Mouse (Mus musculus): ENCODE measurements at regions not wholly inside any gene's neighbourhood (a gene's known extent, or its start where the extent isn't known, plus 50 kb on each side); places are given as distances from the start of the nearest gene placed in this dataset.

GRCm38 (mm10) chr1:14000605-14001395 lies 2092.3 kb downstream of the 4930444P10Rik start:
- no peak overlapping the region for H3K4me2 ChIP-seq
- ATAC-seq (ENCODE audit: low FRiP score): no peak

DNA sequence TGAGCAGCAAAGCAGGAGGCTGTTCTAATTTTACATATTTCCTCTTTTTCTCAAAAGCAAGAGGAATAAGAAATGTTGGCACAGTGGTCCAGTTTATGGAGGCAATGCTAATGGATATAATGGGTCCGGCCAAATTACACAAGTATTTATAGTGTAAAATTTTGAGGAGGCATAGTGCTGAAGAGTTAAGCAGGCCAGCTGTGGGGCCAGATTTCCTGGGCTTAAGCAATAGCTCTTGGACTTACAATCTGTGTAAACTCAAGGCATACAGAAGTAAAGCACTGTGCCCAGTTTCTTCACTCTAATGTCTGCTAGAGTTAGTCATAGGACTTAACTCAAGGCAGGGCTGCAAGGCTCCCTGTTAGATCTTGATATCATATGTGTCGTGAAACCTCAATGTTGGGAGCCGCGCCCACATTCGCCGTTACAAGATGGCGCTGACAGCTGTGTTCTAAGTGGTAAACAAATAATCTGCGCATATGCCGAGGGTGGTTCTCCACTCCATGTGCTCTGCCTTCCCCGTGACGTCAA lies 2094.9 kb downstream of the 4930444P10Rik start:
- no peak overlapping the region for H3K27ac ChIP-seq
- H3K27me3 ChIP-seq: no peaks in the 10 kb centered on the region
- H3K36me3 ChIP-seq (replicated peaks): no peaks in the 10 kb centered on the region
- H3K9me3 ChIP-seq: no peaks in the 10 kb centered on the region
- no peak overlapping the region for H3K9ac ChIP-seq
- no peak overlapping the region for H3K4me3 ChIP-seq (replicated peaks)
- H3K4me1 ChIP-seq: no peaks in the 10 kb centered on the region
- WGBS: 98% methylated on average over 9 of the region's 11 CpGs
- ATAC-seq (ENCODE audit: low FRiP score): no peak
- H3K4me2 ChIP-seq: no peak overlapping the region

More at GRCm38 (mm10) chr1:14000605-14001395, 2092.3 kb downstream of the 4930444P10Rik start:
- H3K9ac ChIP-seq: no peak overlapping the region
- no peaks in the 10 kb centered on the region for H3K4me1 ChIP-seq
- H3K9me3 ChIP-seq: no peaks in the 10 kb centered on the region
- no peak overlapping the region for H3K27ac ChIP-seq
- no peak overlapping the region for H3K4me3 ChIP-seq (replicated peaks)
- no peaks in the 10 kb centered on the region for H3K36me3 ChIP-seq (replicated peaks)
- no peaks in the 10 kb centered on the region for H3K27me3 ChIP-seq
- WGBS: 74% methylated on average over 3 of the region's 3 CpGs

DNA sequence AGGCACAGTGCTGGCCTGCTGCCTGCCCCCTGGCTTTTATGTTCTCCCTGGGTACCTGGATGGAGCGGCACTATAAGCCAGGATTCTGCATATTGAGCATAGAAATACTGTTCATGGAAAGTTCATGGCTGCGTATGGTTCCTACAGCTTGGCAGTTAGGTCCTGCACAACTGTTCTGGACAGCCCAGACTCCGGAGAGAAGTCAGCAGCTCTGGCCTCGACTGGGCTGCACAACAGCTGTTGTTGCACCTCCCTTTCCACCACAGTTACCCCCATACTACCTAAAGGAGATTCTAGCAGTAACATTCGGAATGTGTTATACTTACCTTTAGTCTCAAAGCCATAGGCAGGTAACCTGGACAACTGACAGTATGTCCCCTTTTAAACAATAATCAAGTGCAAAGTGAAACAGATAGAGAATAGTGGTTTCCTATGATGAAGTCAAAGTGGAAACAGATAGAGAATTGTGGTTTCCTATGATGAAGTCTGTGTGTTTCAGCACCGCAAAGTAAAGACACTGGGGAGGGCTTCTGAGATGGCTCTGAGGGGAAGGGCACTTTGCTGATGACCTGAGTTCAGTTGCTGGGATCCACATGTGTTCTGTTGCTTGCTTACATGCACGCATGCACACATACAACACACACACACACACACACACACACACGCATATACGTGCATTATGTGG lies 2099.2 kb downstream of the 4930444P10Rik start:
- no peak overlapping the region for H3K27ac ChIP-seq
- peaks cover 5% of the 10 kb centered on the region; the same call in 1 of the 2 replicates for H3K4me1 ChIP-seq
- H3K36me3 ChIP-seq (replicated peaks): no peaks in the 10 kb centered on the region
- no peak overlapping the region for H3K9ac ChIP-seq
- H3K4me3 ChIP-seq (replicated peaks): no peak overlapping the region
- WGBS: 91% methylated on average over 9 of the region's 9 CpGs
- H3K4me2 ChIP-seq: no peak overlapping the region
- no peaks in the 10 kb centered on the region for H3K27me3 ChIP-seq
- no peak for ATAC-seq (ENCODE audit: low FRiP score)
- H3K9me3 ChIP-seq: no peaks in the 10 kb centered on the region

DNA sequence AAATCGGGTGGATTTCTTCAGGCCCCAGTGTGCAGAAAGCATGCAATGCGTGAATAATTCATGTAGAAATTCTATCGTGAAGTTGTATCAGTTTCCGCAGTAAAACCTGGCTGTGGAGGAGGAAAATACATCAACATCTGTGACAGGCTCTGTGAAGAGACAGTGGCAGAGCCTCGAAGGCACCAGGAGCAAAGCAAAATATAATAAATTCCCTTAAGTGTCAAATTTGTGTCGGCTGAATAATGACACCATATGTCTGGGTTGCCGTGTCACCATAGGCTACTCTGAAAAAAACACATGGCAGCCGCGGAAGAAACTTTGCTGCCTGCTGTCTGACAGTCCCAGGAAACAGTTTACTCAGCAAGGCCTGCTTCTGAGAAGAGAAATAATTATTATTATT lies 2100.1 kb downstream of the 4930444P10Rik start:
- Histone ChIP-seq H3K4me3 (replicated peaks) (no peak overlapping the region), H3K4me2 (no peak overlapping the region), H3K9me3 (no peaks in the 10 kb centered on the region), H3K4me1 (peaks cover 5% of the 10 kb centered on the region; the same call in 1 of the 2 replicates), H3K27me3 (no peaks in the 10 kb centered on the region), H3K9ac (no peak overlapping the region), H3K36me3 (replicated peaks) (no peaks in the 10 kb centered on the region), H3K27ac (no peak overlapping the region)
- ATAC-seq (ENCODE audit: low FRiP score): 0 out of 2 replicates have a peak, but pooled peaks have one; percentile 20
- WGBS: 64% methylated on average over 9 of the region's 9 CpGs

DNA sequence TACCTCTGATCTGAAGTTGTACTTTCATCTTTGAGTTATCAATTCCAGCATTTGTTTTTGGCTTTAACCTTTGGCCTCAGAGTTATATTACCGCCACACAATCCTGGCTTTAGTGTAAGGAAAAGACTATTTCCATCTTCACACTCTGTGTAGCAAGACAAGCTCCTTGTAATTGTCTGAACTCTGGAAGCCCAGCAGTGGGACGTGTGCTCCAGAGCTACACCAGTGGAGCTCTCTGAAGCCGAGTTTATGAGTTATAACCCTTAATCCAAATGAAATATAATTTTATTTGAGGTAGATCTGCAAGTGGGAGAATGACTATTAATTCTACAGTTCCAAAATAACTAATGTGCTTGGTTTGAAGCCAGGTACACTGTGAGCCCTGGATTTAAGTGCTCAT lies 2103.8 kb downstream of the 4930444P10Rik start:
- peaks cover 5% of the 10 kb centered on the region; the same call in 1 of the 2 replicates for H3K4me1 ChIP-seq
- no peak overlapping the region for H3K4me3 ChIP-seq (replicated peaks)
- no peak for ATAC-seq (ENCODE audit: low FRiP score)
- no peaks in the 10 kb centered on the region for H3K27me3 ChIP-seq
- H3K4me2 ChIP-seq: no peak overlapping the region
- H3K36me3 ChIP-seq (replicated peaks): no peaks in the 10 kb centered on the region
- no peak overlapping the region for H3K27ac ChIP-seq
- no peaks in the 10 kb centered on the region for H3K9me3 ChIP-seq
- H3K9ac ChIP-seq: no peak overlapping the region
- WGBS: 80% methylated on average over 3 of the region's 3 CpGs

DNA sequence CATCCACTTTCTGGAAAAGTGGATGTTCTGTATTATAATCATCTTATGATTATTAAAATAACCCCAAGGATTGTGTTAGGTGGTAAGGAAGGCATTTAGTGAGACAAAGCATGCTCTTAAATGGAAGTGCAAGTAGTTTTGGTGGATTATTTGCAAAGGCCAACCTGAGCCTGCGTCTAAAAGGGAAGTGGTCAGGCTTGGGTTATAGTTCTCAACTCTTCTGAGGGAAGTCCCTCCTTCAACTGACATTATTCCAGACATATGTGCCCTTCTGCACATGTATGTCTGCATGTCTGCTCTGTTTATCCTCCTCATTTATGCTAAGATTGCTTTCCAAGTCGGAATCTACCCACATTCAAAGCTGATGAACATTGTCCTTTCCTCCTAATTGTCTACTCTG lies 2108.3 kb downstream of the 4930444P10Rik start:
- H3K9me3 ChIP-seq: no peaks in the 10 kb centered on the region
- H3K36me3 ChIP-seq (replicated peaks): no peaks in the 10 kb centered on the region
- H3K4me1 ChIP-seq: no peaks in the 10 kb centered on the region
- H3K27me3 ChIP-seq: no peaks in the 10 kb centered on the region
- no peak overlapping the region for H3K27ac ChIP-seq
- H3K4me2 ChIP-seq: no peak overlapping the region
- H3K9ac ChIP-seq: no peak overlapping the region
- ATAC-seq (ENCODE audit: low FRiP score): no peak
- WGBS: 83% methylated on average over 2 of the region's 2 CpGs
- H3K4me3 ChIP-seq (replicated peaks): no peak overlapping the region

- WGBS: 85% methylated on average over 6 of the region's 6 CpGs
- no peaks in the 10 kb centered on the region for H3K4me1 ChIP-seq
- H3K4me3 ChIP-seq (replicated peaks): no peak overlapping the region
- H3K9ac ChIP-seq: no peak overlapping the region
- no peak overlapping the region for H3K27ac ChIP-seq
- H3K4me2 ChIP-seq: no peak overlapping the region
- H3K9me3 ChIP-seq: no peaks in the 10 kb centered on the region
- H3K27me3 ChIP-seq: no peaks in the 10 kb centered on the region
- H3K36me3 ChIP-seq (replicated peaks): no peaks in the 10 kb centered on the region
- no peak for ATAC-seq (ENCODE audit: low FRiP score)
Measured at GRCm38 (mm10) chr1:13980273-13980672, 2112.9 kb downstream of the 4930444P10Rik start.

DNA sequence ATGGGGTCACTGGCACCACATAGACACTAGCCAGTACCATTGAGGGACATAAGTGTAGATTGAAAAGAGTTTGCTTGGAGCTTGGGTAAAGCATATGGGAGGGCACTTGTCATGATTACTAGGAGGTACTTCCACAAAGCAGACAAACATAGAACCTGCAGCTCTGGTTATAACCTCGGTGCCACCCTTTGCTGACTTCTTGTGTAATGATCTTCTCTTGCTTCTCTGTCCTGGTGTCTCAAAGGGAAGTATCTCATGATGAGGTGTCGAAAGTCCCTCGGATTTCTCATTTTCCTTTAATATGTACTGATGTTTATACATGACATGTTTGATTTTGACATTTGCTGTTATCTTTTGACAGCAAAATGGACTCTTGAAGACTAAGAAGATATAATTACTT lies 2114.5 kb downstream of the 4930444P10Rik start:
- WGBS: 94% methylated on average over 3 of the region's 3 CpGs
- no peak overlapping the region for H3K27ac ChIP-seq
- H3K9me3 ChIP-seq: no peaks in the 10 kb centered on the region
- no peak overlapping the region for H3K4me3 ChIP-seq (replicated peaks)
- H3K9ac ChIP-seq: no peak overlapping the region
- no peaks in the 10 kb centered on the region for H3K27me3 ChIP-seq
- no peaks in the 10 kb centered on the region for H3K4me1 ChIP-seq
- no peak overlapping the region for H3K4me2 ChIP-seq
- no peak for ATAC-seq (ENCODE audit: low FRiP score)
- H3K36me3 ChIP-seq (replicated peaks): no peaks in the 10 kb centered on the region

- H3K27ac ChIP-seq: no peak overlapping the region
- no peak overlapping the region for H3K4me2 ChIP-seq
- H3K27me3 ChIP-seq: no peaks in the 10 kb centered on the region
- no peak for ATAC-seq (ENCODE audit: low FRiP score)
- no peak overlapping the region for H3K9ac ChIP-seq
- H3K36me3 ChIP-seq (replicated peaks): no peaks in the 10 kb centered on the region
- no peaks in the 10 kb centered on the region for H3K4me1 ChIP-seq
- H3K4me3 ChIP-seq (replicated peaks): no peak overlapping the region
- no peaks in the 10 kb centered on the region for H3K9me3 ChIP-seq
- 91% methylated on average over 1 of the region's 1 CpGs for WGBS
Measured at GRCm38 (mm10) chr1:13977207-13977606, 2115.9 kb downstream of the 4930444P10Rik start.

DNA sequence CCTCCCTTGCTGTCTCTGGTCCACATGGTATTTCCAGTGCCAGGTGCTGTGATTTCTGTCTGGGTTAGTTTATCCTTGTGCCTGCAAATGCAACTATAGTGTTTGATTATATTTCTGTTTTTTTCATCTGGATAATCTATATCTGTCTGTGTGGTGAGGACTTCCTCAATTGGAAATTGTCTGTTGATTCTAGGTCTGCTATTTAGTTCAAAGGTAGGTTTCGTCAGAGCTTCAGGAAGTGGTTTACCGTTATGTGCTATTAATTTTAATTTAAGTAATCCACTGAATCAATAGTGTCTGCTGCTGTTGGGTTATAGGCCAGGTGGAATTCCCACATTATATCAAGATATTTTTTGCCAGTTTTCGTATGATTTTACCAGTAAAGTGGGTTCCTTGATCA lies 2143.9 kb downstream of the 4930444P10Rik start:
- ATAC-seq (ENCODE audit: low FRiP score): no peak

GRCm38 (mm10) chr1:13941351-13941750 lies 2151.8 kb downstream of the 4930444P10Rik start:
- Histone ChIP-seq H3K4me2 (no peak overlapping the region), H3K36me3 (replicated peaks) (no peaks in the 10 kb centered on the region), H3K27me3 (no peaks in the 10 kb centered on the region), H3K9ac (no peak overlapping the region), H3K27ac (no peak overlapping the region), H3K9me3 (0 out of 2 replicates have a peak, but pooled peaks cover 4% of the 10 kb centered on the region), H3K4me1 (peaks cover 3% of the 10 kb centered on the region; the same call in 1 of the 2 replicates), H3K4me3 (replicated peaks) (no peak overlapping the region)
- ATAC-seq (ENCODE audit: low FRiP score): no peak
- WGBS: 93% methylated on average over 3 of the region's 3 CpGs

More for the DNA sequence above, 2143.9 kb downstream of the 4930444P10Rik start:
- H3K9me3 ChIP-seq: no peaks in the 10 kb centered on the region
- H3K4me2 ChIP-seq: no peak overlapping the region
- no peak overlapping the region for H3K4me3 ChIP-seq (replicated peaks)
- 93% methylated on average over 3 of the region's 3 CpGs for WGBS
- H3K36me3 ChIP-seq (replicated peaks): no peaks in the 10 kb centered on the region
- no peaks in the 10 kb centered on the region for H3K27me3 ChIP-seq
- H3K4me1 ChIP-seq: no peaks in the 10 kb centered on the region
- H3K27ac ChIP-seq: no peak overlapping the region
- no peak overlapping the region for H3K9ac ChIP-seq

GRCm38 (mm10) chr1:13938344-13938743 lies 2154.8 kb downstream of the 4930444P10Rik start:
- no peak overlapping the region for H3K27ac ChIP-seq
- no peaks in the 10 kb centered on the region for H3K27me3 ChIP-seq
- 0 out of 2 replicates have a peak, but pooled peaks cover 4% of the 10 kb centered on the region for H3K9me3 ChIP-seq
- H3K4me3 ChIP-seq (replicated peaks): no peak overlapping the region
- peaks cover 8% of the 10 kb centered on the region; the same call in 1 of the 2 replicates for H3K4me1 ChIP-seq
- H3K9ac ChIP-seq: no peak overlapping the region
- H3K36me3 ChIP-seq (replicated peaks): no peaks in the 10 kb centered on the region
- peak; percentile 25; the same call in 1 of the 2 replicates for ATAC-seq (ENCODE audit: low FRiP score)
- no peak overlapping the region for H3K4me2 ChIP-seq
